In genomic region chr19:46641420-46642085, GRCm38 (mm10) we compare ENCODE assay signal across 10 mouse cellular contexts. TPM values are rescaled to one million over a fixed set of nuclear protein-coding genes. Genes with fewer than 3 reads are reported as not detected.
DNase-seq lines count a peak whose midpoint lies in the region; ATAC-seq and TF ChIP-seq lines count a peak whose summit lies in the region.
"Had no signal": no experiment of that assay in that cellular context is flagged by ENCODE, and none has a peak within 500 bp of the region (broad histone marks: within the 10 kb centered on the region; RNA-seq: fewer than 3 reads in every experiment).

No protein-coding gene starts in this region.

- H3K9ac ChIP-seq in hindbrain, embryonic 12.5 days = 0 out of 2 replicates have a peak overlapping the region, but pooled peaks have one; percentile 10
- no peak overlapping the region for H3K9ac ChIP-seq in limb, embryonic 15.5 days

- no peak overlapping the region for H3K4me3 ChIP-seq in spleen, adult 2 months (ENCODE audit: extremely low read depth, insufficient read depth, insufficient read length)
- H3K4me3 ChIP-seq in hindbrain, embryonic 12.5 days = no peak overlapping the region
- no peak overlapping the region for H3K4me3 ChIP-seq in limb, embryonic 15.5 days

- peak overlapping the region; percentile 36; the same call in 1 of the 2 replicates for H3K27ac ChIP-seq in spleen, adult 2 months (ENCODE audit: insufficient read depth, low read length)
- H3K27ac ChIP-seq in hindbrain, embryonic 12.5 days = peak overlapping the region; percentile 66
- H3K27ac ChIP-seq in limb, embryonic 15.5 days = peak overlapping the region; percentile 87

- no peak for TF ChIP-seq POLR2A in spleen, adult 2 months (IDR thresholded peaks at IDR 0.05; ENCODE audit: low read depth, low read length)

- 66% methylated on average over 19 of the region's 19 CpGs for WGBS in spleen, adult 2 months
- 67% methylated on average over 19 of the region's 19 CpGs for WGBS in hindbrain, embryonic 12.5 days
- 37% methylated on average over 19 of the region's 19 CpGs for WGBS in limb, embryonic 15.5 days

- no peak for TF ChIP-seq CTCF in spleen, adult 2 months (IDR thresholded peaks at IDR 0.05; ENCODE audit: extremely low read depth, insufficient read depth, insufficient read length, insufficient replicate concordance)

- H3K9me3 ChIP-seq in hindbrain, embryonic 12.5 days (replicated peaks) = no peaks in the 10 kb centered on the region
- no peaks in the 10 kb centered on the region for H3K9me3 ChIP-seq in limb, embryonic 15.5 days
- H3K9me3 ChIP-seq: G1E had no signal

- H3K4me1 ChIP-seq in spleen, adult 2 months (ENCODE audit: control insufficient read depth, insufficient read depth, insufficient read length) = peaks cover 3% of the 10 kb centered on the region; the same call in 1 of the 2 replicates
- H3K4me1 ChIP-seq in hindbrain, embryonic 12.5 days = peaks cover 63% of the 10 kb centered on the region
- peaks cover 84% of the 10 kb centered on the region for H3K4me1 ChIP-seq in limb, embryonic 15.5 days

- no peak for DNase-seq in spleen, adult 2 months (ENCODE audit: low read depth in 1 of 2, low spot score in 2 of 2)
- no peak for DNase-seq in spleen, postnatal 14 days (ENCODE audit: low spot score in 2 of 2)
- peak; percentile 80 for DNase-seq in gastrocnemius, adult 18-20 months (ENCODE audit: low spot score)
- peak; percentile 22 to 51 for DNase-seq in natural killer cell, adult 2 months (ENCODE audit: low spot score in 2 of 2)
- no peak for DNase-seq in frontal cortex, postnatal 25 days (ENCODE audit: low spot score in 2 of 2)

- H3K27me3 ChIP-seq in spleen, adult 2 months (ENCODE audit: control insufficient read depth, insufficient read depth, low read length) = no peaks in the 10 kb centered on the region
- H3K27me3 ChIP-seq in hindbrain, embryonic 12.5 days = no peaks in the 10 kb centered on the region
- H3K27me3 ChIP-seq in limb, embryonic 15.5 days = no peaks in the 10 kb centered on the region

- H3K4me2 ChIP-seq in hindbrain, embryonic 12.5 days (replicated peaks) = no peak overlapping the region
- H3K4me2 ChIP-seq in limb, embryonic 15.5 days = peak overlapping the region; percentile 22; the same call in 1 of the 2 replicates

- peaks cover 8% of the 10 kb centered on the region for H3K36me3 ChIP-seq in spleen, adult 2 months (ENCODE audit: control insufficient read depth, insufficient read depth, low read length)
- 0 out of 2 replicates have a peak, but pooled peaks cover 6% of the 10 kb centered on the region for H3K36me3 ChIP-seq in hindbrain, embryonic 12.5 days
- H3K36me3 ChIP-seq in limb, embryonic 15.5 days = peaks cover 9% of the 10 kb centered on the region; the same call in 1 of the 2 replicates

- ATAC-seq in hindbrain, embryonic 12.5 days (ENCODE audit: low FRiP score) = no peak
- no peak for ATAC-seq in limb, embryonic 15.5 days (ENCODE audit: insufficient number of reproducible peaks, low FRiP score, low TSS enrichment, low read depth)
- no peak for ATAC-seq in erythroid progenitor cell, adult 5-6 weeks (replicated peaks; ENCODE audit: low FRiP score, poor library complexity, severe bottlenecking)

RNA-seq across cellular contexts. Expression of gene Cyp17a1, which starts 31.4 kb away (rescaled TPM):
- polyA plus RNA-seq in spleen, adult 2 months (2012; rRNA removed) = 0.12 and 0.14 TPM in 2 replicates
- not detected for total RNA-seq in gastrocnemius, adult 18-20 months (2021)
- not detected in 2 replicates for polyA plus RNA-seq in hindbrain, embryonic 12.5 days (2016; fragmentation: Nextera tagmentation; extraction: Ambion mirVana)
- 1.9 and 2.7 TPM in 2 replicates for polyA plus RNA-seq in limb, embryonic 15.5 days (2015; fragmentation: Nextera tagmentation; extraction: Ambion mirVana)
- total RNA-seq in erythroid progenitor cell, adult 5-6 weeks (2015; ENCODE audit: low replicate concordance) = not detected in 2 replicates
- not detected in 2 replicates for total RNA-seq in erythroid progenitor cell, adult 5-6 weeks (2017; ENCODE audit: low replicate concordance)
- total RNA-seq: layer of hippocampus, adult 8-10 months had no signal
- polyA plus RNA-seq: G1E had no signal

RNA-seq across cellular contexts. Expression of gene Wbp1l, which starts 42.7 kb away (rescaled TPM):
- 37.3 and 42.3 TPM in 2 replicates for polyA plus RNA-seq in spleen, adult 2 months (2012; rRNA removed)
- total RNA-seq in gastrocnemius, adult 18-20 months (2021) = 100 to 1,000 TPM in 1 of 2 experiments, 10 to 100 TPM in 1; 66.2 to 116 TPM
- 54.6 and 56.4 TPM in 2 replicates for polyA plus RNA-seq in hindbrain, embryonic 12.5 days (2016; fragmentation: Nextera tagmentation; extraction: Ambion mirVana)
- polyA plus RNA-seq in limb, embryonic 15.5 days (2015; fragmentation: Nextera tagmentation; extraction: Ambion mirVana) = 53.4 and 59.3 TPM in 2 replicates
- total RNA-seq in erythroid progenitor cell, adult 5-6 weeks (2015; ENCODE audit: low replicate concordance) = 5.0 and 8.8 TPM in 2 replicates
- 6.7 and 9.2 TPM in 2 replicates for total RNA-seq in erythroid progenitor cell, adult 5-6 weeks (2017; ENCODE audit: low replicate concordance)

RNA-seq across cellular contexts. Expression of gene Borcs7, which starts 48.2 kb away (rescaled TPM):
- polyA plus RNA-seq in spleen, adult 2 months (2012; rRNA removed) = 2.3 and 2.4 TPM in 2 replicates
- 10 to 100 TPM; 12.3 to 12.6 TPM for total RNA-seq in gastrocnemius, adult 18-20 months (2021)
- 14.6 and 17.5 TPM in 2 replicates for polyA plus RNA-seq in hindbrain, embryonic 12.5 days (2016; fragmentation: Nextera tagmentation; extraction: Ambion mirVana)
- 13.5 and 14.3 TPM in 2 replicates for polyA plus RNA-seq in limb, embryonic 15.5 days (2015; fragmentation: Nextera tagmentation; extraction: Ambion mirVana)
- total RNA-seq in erythroid progenitor cell, adult 5-6 weeks (2015; ENCODE audit: low replicate concordance) = 3.8 and 8.3 TPM in 2 replicates
- total RNA-seq in erythroid progenitor cell, adult 5-6 weeks (2017; ENCODE audit: low replicate concordance) = not detected in 2 replicates

Comparison
In these comparisons a context has a peak if more than half of its experiments do, and no peak if none do; other contexts are left out.
1. DNase-seq: peak in gastrocnemius, adult 18-20 months (single experiment) and natural killer cell, adult 2 months (2 of 2); none in spleen, adult 2 months (0 of 2), spleen, postnatal 14 days (0 of 2) and frontal cortex, postnatal 25 days (0 of 2).
2. H3K27ac ChIP-seq: peak in every context shown above with its lines; median percentile 87 in limb, embryonic 15.5 days; 66 in hindbrain, embryonic 12.5 days; 36 in spleen, adult 2 months.